Mouse (Mus musculus) CH12F3 (cell line): ENCODE data around the gene Gm10277.
"Not testable (repeated sequence)": the region's sequence is repeated elsewhere in the genome, so short reads cannot be mapped to it uniquely, and the experiment has no call there.

Experiments
- in situ Hi-C: fragments of 300-500 bp; cut with MboI; formaldehyde crosslinking; loops from 2 replicates; pipeline ENCODE4 v1.14.3; 2020; ENCODE audit warnings: low sequenced_read_pairs

The Gm10277 gene

GRCm38 (mm10) chr11:77775701-77776400 lies 11.7 kb downstream of the Gm10277 start:
- in situ Hi-C loops, result no loop called here

- in situ Hi-C loops, result no loop called here
Observed at GRCm38 (mm10) chr11:77771879-77772713, 15.5 kb downstream of the Gm10277 start.

- in situ Hi-C loops, result no loop called here
Observed at GRCm38 (mm10) chr11:77770346-77770745, 17.2 kb downstream of the Gm10277 start.

GRCm38 (mm10) chr11:77769496-77769895 lies 18.1 kb downstream of the Gm10277 start:
- in situ Hi-C loops, result no loop called here

- in situ Hi-C loops, result no loop called here
Observed at GRCm38 (mm10) chr11:77766351-77767001, 21.1 kb downstream of the Gm10277 start.

- in situ Hi-C loops, result no loop called here
Observed at GRCm38 (mm10) chr11:77765459-77765777, 22.1 kb downstream of the Gm10277 start.

GRCm38 (mm10) chr11:77764694-77765458 lies 22.7 kb downstream of the Gm10277 start:
- in situ Hi-C loops, result no loop called here

- in situ Hi-C loops, result no loop called here
Observed at GRCm38 (mm10) chr11:77763673-77764340, 23.7 kb downstream of the Gm10277 start.

GRCm38 (mm10) chr11:77762783-77763672 lies 24.5 kb downstream of the Gm10277 start, which contains the start of gene Myo18a:
Myo18a (plus strand) TSS chr11:77763246.
- in situ Hi-C loops, result no loop called here

- in situ Hi-C loops, result no loop called here
Observed at GRCm38 (mm10) chr11:77760031-77760430, 27.5 kb downstream of the Gm10277 start.

GRCm38 (mm10) chr11:77753469-77753868 lies 34.1 kb downstream of the Gm10277 start:
- in situ Hi-C loops, result no loop called here

GRCm38 (mm10) chr11:77752525-77752924 lies 35.0 kb downstream of the Gm10277 start:
- in situ Hi-C loops, result no loop called here

GRCm38 (mm10) chr11:77748996-77749395 lies 38.6 kb downstream of the Gm10277 start:
- in situ Hi-C loops, result no loop called here

- in situ Hi-C loops, result not testable (repeated sequence)
Observed at GRCm38 (mm10) chr11:77747103-77747502, 40.4 kb downstream of the Gm10277 start.

- in situ Hi-C loops, result no loop called here
Observed at GRCm38 (mm10) chr11:77746652-77747051, 40.9 kb downstream of the Gm10277 start.

GRCm38 (mm10) chr11:77743966-77744365 lies 43.6 kb downstream of the Gm10277 start:
- in situ Hi-C loops, result no loop called here

GRCm38 (mm10) chr11:77738555-77738954 lies 49.0 kb downstream of the Gm10277 start:
- in situ Hi-C loops, result no loop called here

- in situ Hi-C loops, result no loop called here
Observed at GRCm38 (mm10) chr11:77737289-77737688, 50.3 kb downstream of the Gm10277 start.
